9 mouse cellular contexts compared by ENCODE assay signal in genomic region chr3:69316391-69317195, GRCm38 (mm10). TPM values are rescaled to one million over a fixed set of nuclear protein-coding genes. Genes with fewer than 3 reads are reported as not detected.
DNase-seq lines count a peak whose midpoint lies in the region; ATAC-seq and TF ChIP-seq lines count a peak whose summit lies in the region.
"Had no signal": no experiment of that assay in that cellular context is flagged by ENCODE, and none has a peak within 500 bp of the region (broad histone marks: within the 10 kb centered on the region; RNA-seq: fewer than 3 reads in every experiment).

Gene Ppm1l (plus strand): TSS chr3:69316861.

- peak; percentile 80; the same call in 1 of the 2 replicates for TF ChIP-seq POLR2A in bone marrow, adult 2 months (IDR thresholded peaks at IDR 0.05; ENCODE audit: borderline replicate concordance, control insufficient read depth, low read depth, low read length)

- peaks cover 3% of the 10 kb centered on the region; the same call in 1 of the 2 replicates for H3K4me1 ChIP-seq in bone marrow, adult 2 months (ENCODE audit: control insufficient read depth, insufficient read depth, low read length)
- H3K4me1 ChIP-seq in embryonic facial prominence, embryonic 14.5 days (ENCODE audit: control insufficient read depth, insufficient read depth, low read length), result peaks cover 15% of the 10 kb centered on the region
- peaks cover 19% of the 10 kb centered on the region for H3K4me1 ChIP-seq in limb, embryonic 12.5 days (replicated peaks)
- H3K4me1 ChIP-seq in midbrain, embryonic 14.5 days (ENCODE audit: control insufficient read depth, insufficient read depth, low read length), result peaks cover 23% of the 10 kb centered on the region

- ATAC-seq in embryonic facial prominence, embryonic 14.5 days (ENCODE audit: low read depth), result peak; percentile 98
- ATAC-seq in limb, embryonic 12.5 days (ENCODE audit: insufficient number of reproducible peaks, insufficient read depth, low FRiP score, low TSS enrichment, low read depth), result peak; percentile 94
- peak; percentile 98 for ATAC-seq in midbrain, embryonic 14.5 days (ENCODE audit: low FRiP score, low TSS enrichment)

- no peak for TF ChIP-seq CTCF in bone marrow, adult 2 months (IDR thresholded peaks at IDR 0.05; ENCODE audit: control insufficient read depth, insufficient read depth, low read length)

- no peaks in the 10 kb centered on the region for H3K36me3 ChIP-seq in embryonic facial prominence, embryonic 14.5 days (ENCODE audit: control insufficient read depth, insufficient read depth, low read length)
- H3K36me3 ChIP-seq in limb, embryonic 12.5 days, result no peaks in the 10 kb centered on the region
- H3K36me3 ChIP-seq in midbrain, embryonic 14.5 days (ENCODE audit: control insufficient read depth, insufficient read depth, low read length), result no peaks in the 10 kb centered on the region

- peak within 1 kb of the TSS; percentile 94 for H3K4me3 ChIP-seq in bone marrow, adult 2 months (replicated peaks; ENCODE audit: control insufficient read depth, low read depth, low read length)
- peak within 1 kb of the TSS; percentile 79 for H3K4me3 ChIP-seq in embryonic facial prominence, embryonic 14.5 days (ENCODE audit: low read depth, low read length)
- H3K4me3 ChIP-seq in limb, embryonic 12.5 days (replicated peaks), result peak within 1 kb of the TSS; percentile 72
- peak within 1 kb of the TSS; percentile 86 for H3K4me3 ChIP-seq in midbrain, embryonic 14.5 days (replicated peaks; ENCODE audit: low read depth, low read length)

- peak within 1 kb of the TSS; percentile 91 for H3K27ac ChIP-seq in bone marrow, adult 2 months (ENCODE audit: control insufficient read depth, insufficient read depth, low read depth, low read length, poor library complexity)
- H3K27ac ChIP-seq in embryonic facial prominence, embryonic 14.5 days (replicated peaks; ENCODE audit: low read depth, low read length), result peak within 1 kb of the TSS; percentile 86
- peak within 1 kb of the TSS; percentile 83 for H3K27ac ChIP-seq in limb, embryonic 12.5 days
- peak within 1 kb of the TSS; percentile 93 for H3K27ac ChIP-seq in midbrain, embryonic 14.5 days (replicated peaks; ENCODE audit: low read depth, low read length)

- no peaks in the 10 kb centered on the region for H3K9me3 ChIP-seq in embryonic facial prominence, embryonic 14.5 days (ENCODE audit: control insufficient read depth, low read length)
- H3K9me3 ChIP-seq in limb, embryonic 12.5 days, result no peaks in the 10 kb centered on the region
- no peaks in the 10 kb centered on the region for H3K9me3 ChIP-seq in midbrain, embryonic 14.5 days (ENCODE audit: control insufficient read depth, low read length)

- peak; percentile 87 for DNase-seq in 3T3-L1 (ENCODE audit: low read depth, low spot score)
- DNase-seq in embryonic facial prominence, embryonic 14.5 days (ENCODE audit: low spot score), result peak; percentile 97
- DNase-seq in heart, adult 8-10 months (ENCODE audit: low spot score), result peak; percentile 91
- peak; percentile 87 for DNase-seq in kidney, adult 8-10 months
- peak; percentile 98 for DNase-seq in midbrain, embryonic 14.5 days
- DNase-seq in spleen, adult 12 weeks (ENCODE audit: low spot score), result peak; percentile 89

- peak within 1 kb of the TSS; percentile 75 for H3K9ac ChIP-seq in embryonic facial prominence, embryonic 14.5 days (ENCODE audit: low read depth, low read length)
- peak within 1 kb of the TSS; percentile 85 for H3K9ac ChIP-seq in limb, embryonic 12.5 days (replicated peaks)
- H3K9ac ChIP-seq in midbrain, embryonic 14.5 days (replicated peaks; ENCODE audit: low read length), result peak within 1 kb of the TSS; percentile 92

- peaks cover 12% of the 10 kb centered on the region for H3K27me3 ChIP-seq in embryonic facial prominence, embryonic 14.5 days (replicated peaks; ENCODE audit: control insufficient read depth, insufficient read depth, low read length)
- H3K27me3 ChIP-seq in limb, embryonic 12.5 days, result no peaks in the 10 kb centered on the region
- no peaks in the 10 kb centered on the region for H3K27me3 ChIP-seq in midbrain, embryonic 14.5 days (ENCODE audit: control insufficient read depth, insufficient read depth, low read length)

- peak within 1 kb of the TSS; percentile 87 for H3K4me2 ChIP-seq in embryonic facial prominence, embryonic 14.5 days (ENCODE audit: low read depth, low read length)
- peak within 1 kb of the TSS; percentile 76 for H3K4me2 ChIP-seq in limb, embryonic 12.5 days
- peak within 1 kb of the TSS; percentile 89 for H3K4me2 ChIP-seq in midbrain, embryonic 14.5 days (ENCODE audit: low read length)

- under 1% methylated on average over 79 of the region's 80 CpGs for WGBS in bone marrow, adult 2 months
- WGBS in embryonic facial prominence, embryonic 14.5 days, result 0% methylated on average over 17 of the region's 80 CpGs
- under 1% methylated on average over 78 of the region's 80 CpGs for WGBS in limb, embryonic 12.5 days
- under 1% methylated on average over 74 of the region's 80 CpGs for WGBS in midbrain, embryonic 14.5 days

RNA-seq across cellular contexts. Expression of gene Ppm1l, which starts in this region (rescaled TPM):
- 3.4 and 5.3 TPM in 2 replicates for polyA plus RNA-seq in bone marrow, adult 2 months (2011; ENCODE audit: insufficient read depth, insufficient read length, low replicate concordance, missing spikeins)
- polyA plus RNA-seq in embryonic facial prominence, embryonic 14.5 days (2014; fragmentation: Nextera tagmentation; extraction: Ambion mirVana), result 9.1 and 10.9 TPM in 2 replicates
- 10 to 100 TPM; 27.1 to 35.0 (median 31.1) TPM for total RNA-seq in heart, adult 8-10 months (2022)
- 16.1 and 16.6 TPM in 2 replicates for polyA plus RNA-seq in limb, embryonic 12.5 days (2016; fragmentation: Nextera tagmentation; extraction: Ambion mirVana)
- polyA plus RNA-seq in midbrain, embryonic 14.5 days (2014; fragmentation: Nextera tagmentation; extraction: Ambion mirVana), result 20.4 and 26.2 TPM in 2 replicates
- total RNA-seq: MEL had no signal

Comparison
In these comparisons a context has a peak if more than half of its experiments do, and no peak if none do; other contexts are left out.
1. Peak in every context shown above with its lines: DNase-seq, ATAC-seq, H3K4me3 ChIP-seq and H3K27ac ChIP-seq.